27 mouse cellular contexts compared by ENCODE assay signal in genomic region chr6:47525041-47525440, GRCm38 (mm10).
A peak's percentile ranks its signal among the peaks of the same experiment; 100 is the strongest.
DNase-seq lines count a peak whose midpoint lies in the region; ATAC-seq and TF ChIP-seq lines count a peak whose summit lies in the region.
"Had no signal": no experiment of that assay in that cellular context is flagged by ENCODE, and none has a peak within 500 bp of the region (broad histone marks: within the 10 kb centered on the region; RNA-seq: fewer than 3 reads in every experiment).

No protein-coding gene starts in this region.

- no peaks in the 10 kb centered on the region for H3K79me2 ChIP-seq in CH12.LX (replicated peaks; ENCODE audit: control insufficient read depth, extremely low read depth, insufficient read depth, poor library complexity, severe bottlenecking)

- H3K27ac ChIP-seq in forebrain, embryonic 13.5 days = peak overlapping the region; percentile 44
- no peak overlapping the region for H3K27ac ChIP-seq in forebrain, embryonic 12.5 days
- H3K27ac ChIP-seq in midbrain, embryonic 12.5 days (replicated peaks) = no peak overlapping the region
- no peak overlapping the region for H3K27ac ChIP-seq in midbrain, embryonic 10.5 days (replicated peaks)
- no peak overlapping the region for H3K27ac ChIP-seq in CH12.LX (ENCODE audit: insufficient read depth, low read depth)
- no peak overlapping the region for H3K27ac ChIP-seq in kidney, embryonic 15.5 days
- H3K27ac ChIP-seq: embryonic facial prominence, embryonic 10.5 days; embryonic facial prominence, embryonic 13.5 days; gastrocnemius, adult 2 months; heart, embryonic 15.5 days; hindbrain, embryonic 14.5 days had no signal

- DNase-seq in midbrain, embryonic 10.5 days (ENCODE audit: low spot score) = no peak
- peak; percentile 6 for DNase-seq in 3134 (ENCODE audit: extremely low read depth, insufficient read length, low spot score)
- DNase-seq in CH12.LX (ENCODE audit: extremely low read depth) = no peak
- no peak for DNase-seq in embryo, embryonic 9.5 days (ENCODE audit: extremely low spot score)
- DNase-seq: adrenal gland, adult 2 months; adrenal gland, postnatal 14 days; cerebellum, adult 11 months; cerebellum, adult 2 months; cerebellum, adult 9-11 months; cerebellum, postnatal 25 days; forebrain, postnatal 0 days; gastrocnemius, adult 2 months; gastrocnemius, postnatal 14 days; heart, adult 18-20 months; heart, postnatal 10 days; heart, postnatal 36 days had no signal

- H3K4me2 ChIP-seq in forebrain, embryonic 13.5 days = no peak overlapping the region
- no peak overlapping the region for H3K4me2 ChIP-seq in forebrain, embryonic 12.5 days
- no peak overlapping the region for H3K4me2 ChIP-seq in midbrain, embryonic 12.5 days (replicated peaks)
- no peak overlapping the region for H3K4me2 ChIP-seq in CH12.LX (ENCODE audit: insufficient read depth, low read depth, poor library complexity, severe bottlenecking)
- H3K4me2 ChIP-seq in kidney, embryonic 15.5 days = no peak overlapping the region
- H3K4me2 ChIP-seq: embryonic facial prominence, embryonic 13.5 days; heart, embryonic 12.5 days; heart, embryonic 15.5 days; hindbrain, embryonic 14.5 days had no signal

- H3K4me1 ChIP-seq in forebrain, embryonic 13.5 days = no peaks in the 10 kb centered on the region
- H3K4me1 ChIP-seq in forebrain, embryonic 12.5 days = no peaks in the 10 kb centered on the region
- H3K4me1 ChIP-seq in midbrain, embryonic 12.5 days = no peaks in the 10 kb centered on the region
- no peaks in the 10 kb centered on the region for H3K4me1 ChIP-seq in midbrain, embryonic 10.5 days
- peaks cover 0 to 12% of the 10 kb centered on the region in 2 experiments; a peak in 1 of 4 replicates for H3K4me1 ChIP-seq in CH12.LX (ENCODE audit: control insufficient read depth in 1 of 2, insufficient read depth in 2 of 2)
- H3K4me1 ChIP-seq in kidney, embryonic 15.5 days = no peaks in the 10 kb centered on the region
- H3K4me1 ChIP-seq: embryonic facial prominence, embryonic 10.5 days; embryonic facial prominence, embryonic 13.5 days; heart, embryonic 12.5 days; heart, embryonic 15.5 days had no signal

- H3K36me3 ChIP-seq in forebrain, embryonic 13.5 days (ENCODE audit: poor library complexity, severe bottlenecking) = peaks cover 95% of the 10 kb centered on the region
- H3K36me3 ChIP-seq in forebrain, embryonic 12.5 days (replicated peaks) = peaks cover 89% of the 10 kb centered on the region
- H3K36me3 ChIP-seq in midbrain, embryonic 12.5 days = peaks cover 94% of the 10 kb centered on the region
- peaks cover 100% of the 10 kb centered on the region for H3K36me3 ChIP-seq in midbrain, embryonic 10.5 days
- peaks cover 71 to 94% of the 10 kb centered on the region in 2 experiments for H3K36me3 ChIP-seq in CH12.LX (replicated peaks in 1 of 2; ENCODE audit: control insufficient read depth in 1 of 2, insufficient read depth in 1 of 2, low read length in 1 of 2)
- peaks cover 94% of the 10 kb centered on the region for H3K36me3 ChIP-seq in kidney, embryonic 15.5 days

- ATAC-seq in forebrain, embryonic 13.5 days = no peak
- ATAC-seq in forebrain, embryonic 12.5 days (ENCODE audit: low FRiP score) = no peak
- ATAC-seq in midbrain, embryonic 12.5 days (ENCODE audit: low FRiP score, low read depth) = peak; percentile 42
- no peak for ATAC-seq in kidney, embryonic 15.5 days (replicated peaks; ENCODE audit: low FRiP score)
- ATAC-seq: forebrain, postnatal 0 days had no signal

- no peaks in the 10 kb centered on the region for H3K27me3 ChIP-seq in forebrain, embryonic 13.5 days
- no peaks in the 10 kb centered on the region for H3K27me3 ChIP-seq in forebrain, embryonic 12.5 days
- no peaks in the 10 kb centered on the region for H3K27me3 ChIP-seq in midbrain, embryonic 12.5 days
- H3K27me3 ChIP-seq in midbrain, embryonic 10.5 days (ENCODE audit: low read depth, poor library complexity, severe bottlenecking) = no peaks in the 10 kb centered on the region
- no peaks in the 10 kb centered on the region for H3K27me3 ChIP-seq in CH12.LX (replicated peaks)
- H3K27me3 ChIP-seq in kidney, embryonic 15.5 days = no peaks in the 10 kb centered on the region
- H3K27me3 ChIP-seq: embryonic facial prominence, embryonic 13.5 days; heart, embryonic 12.5 days; heart, embryonic 15.5 days had no signal

- WGBS in forebrain, embryonic 13.5 days = 86% methylated on average over 2 of the region's 2 CpGs
- WGBS in forebrain, embryonic 12.5 days = 81% methylated on average over 2 of the region's 2 CpGs
- 86% methylated on average over 2 of the region's 2 CpGs for WGBS in midbrain, embryonic 12.5 days
- 78% methylated on average over 2 of the region's 2 CpGs for WGBS in midbrain, embryonic 10.5 days
- 75% methylated on average over 2 of the region's 2 CpGs for WGBS in kidney, embryonic 15.5 days

- no peak for TF ChIP-seq CTCF in CH12.LX (conservative IDR thresholded peaks at IDR 0.05 in 1 of 2, IDR thresholded peaks at IDR 0.05 in 1 of 2; ENCODE audit: low read depth in 2 of 2, low read length in 2 of 2)

- H3K4me3 ChIP-seq in forebrain, embryonic 13.5 days = no peak overlapping the region
- no peak overlapping the region for H3K4me3 ChIP-seq in forebrain, embryonic 12.5 days (replicated peaks)
- no peak overlapping the region for H3K4me3 ChIP-seq in midbrain, embryonic 12.5 days
- H3K4me3 ChIP-seq in midbrain, embryonic 10.5 days = no peak overlapping the region
- no peak overlapping the region for H3K4me3 ChIP-seq in CH12.LX (replicated peaks in 1 of 3; ENCODE audit: low read depth in 2 of 3, low read length in 2 of 3, poor library complexity in 1 of 3)
- H3K4me3 ChIP-seq in kidney, embryonic 15.5 days (replicated peaks) = no peak overlapping the region
- H3K4me3 ChIP-seq: embryonic facial prominence, embryonic 10.5 days; embryonic facial prominence, embryonic 13.5 days; erythroblast, embryonic 14.5 days; gastrocnemius, adult 2 months; heart, embryonic 12.5 days; heart, embryonic 15.5 days had no signal

- H3K9ac ChIP-seq in forebrain, embryonic 13.5 days = no peak overlapping the region
- no peak overlapping the region for H3K9ac ChIP-seq in forebrain, embryonic 12.5 days
- H3K9ac ChIP-seq in midbrain, embryonic 12.5 days (replicated peaks) = no peak overlapping the region
- no peak overlapping the region for H3K9ac ChIP-seq in CH12.LX (ENCODE audit: insufficient read depth, low read depth)
- no peak overlapping the region for H3K9ac ChIP-seq in kidney, embryonic 15.5 days
- H3K9ac ChIP-seq: embryonic facial prominence, embryonic 13.5 days; forebrain, postnatal 0 days; heart, embryonic 12.5 days; heart, embryonic 15.5 days; hindbrain, embryonic 14.5 days had no signal

- TF ChIP-seq POLR2A in CH12.LX (IDR thresholded peaks at IDR 0.05; ENCODE audit: low read depth, low read length) = no peak

- no peak for TF ChIP-seq EP300 in CH12.LX (IDR thresholded peaks at IDR 0.05; ENCODE audit: low read length)

- H3K9me3 ChIP-seq in forebrain, embryonic 13.5 days (replicated peaks) = no peaks in the 10 kb centered on the region
- no peaks in the 10 kb centered on the region for H3K9me3 ChIP-seq in forebrain, embryonic 12.5 days
- no peaks in the 10 kb centered on the region for H3K9me3 ChIP-seq in midbrain, embryonic 12.5 days
- no peaks in the 10 kb centered on the region for H3K9me3 ChIP-seq in midbrain, embryonic 10.5 days (replicated peaks)
- no peaks in the 10 kb centered on the region for H3K9me3 ChIP-seq in CH12.LX (replicated peaks; ENCODE audit: low read length)
- no peaks in the 10 kb centered on the region for H3K9me3 ChIP-seq in kidney, embryonic 15.5 days (replicated peaks)
- H3K9me3 ChIP-seq: embryonic facial prominence, embryonic 10.5 days; embryonic facial prominence, embryonic 13.5 days; G1E; heart, embryonic 12.5 days; heart, embryonic 15.5 days had no signal

- in situ Hi-C loops in CH12.LX (cut with MboI; ENCODE audit: low pct_ligation_motif_present, low pct_unique_long_range_greater_than_20kb, low sequenced_read_pairs) = no loop called here

- dilution Hi-C loops in CH12.LX (cut with MboI; ENCODE audit: extremely low pct_ligation_motif_present, extremely low pct_unique_long_range_greater_than_20kb, low sequenced_read_pairs) = no loop called here

- TF ChIP-seq RAD21 in CH12.LX (IDR thresholded peaks at IDR 0.05; ENCODE audit: low read depth, low read length) = no peak

TF ChIP-seq in CH12.LX, 34 proteins besides CTCF, POLR2A, EP300 and RAD21:
- no peak for TF ChIP-seq HCFC1 (IDR thresholded peaks at IDR 0.05; ENCODE audit: low read depth, low read length)
- peak; percentile 12 for TF ChIP-seq POLR2AphosphoS2 (IDR thresholded peaks at IDR 0.05; ENCODE audit: low read depth, low read length)
